Mouse (Mus musculus): ENCODE data around the gene Gm37240.

Gm37240 gene

DNA sequence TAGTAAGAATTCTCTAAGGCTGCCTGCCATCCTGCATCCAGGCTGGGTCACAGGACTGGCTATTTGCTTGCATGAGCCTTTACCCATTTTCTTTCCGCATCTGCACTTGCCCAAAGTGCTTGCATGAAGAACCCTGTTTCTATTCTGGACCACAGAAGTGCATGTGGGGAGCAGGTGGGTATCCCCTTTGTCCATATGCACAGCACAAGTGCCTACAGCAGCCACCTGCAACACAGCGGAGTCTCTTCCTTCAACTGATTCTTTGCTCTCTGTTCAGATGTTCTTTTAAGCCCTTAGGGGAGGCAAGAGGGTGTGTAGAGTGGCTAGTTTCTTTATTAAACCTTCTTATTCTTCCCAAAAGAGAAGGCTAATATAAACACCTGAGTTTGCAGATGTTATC is 1133.5 kb downstream of the Gm37240 start:
- DNase-seq (ENCODE audit: low spot score) = no peak

DNA sequence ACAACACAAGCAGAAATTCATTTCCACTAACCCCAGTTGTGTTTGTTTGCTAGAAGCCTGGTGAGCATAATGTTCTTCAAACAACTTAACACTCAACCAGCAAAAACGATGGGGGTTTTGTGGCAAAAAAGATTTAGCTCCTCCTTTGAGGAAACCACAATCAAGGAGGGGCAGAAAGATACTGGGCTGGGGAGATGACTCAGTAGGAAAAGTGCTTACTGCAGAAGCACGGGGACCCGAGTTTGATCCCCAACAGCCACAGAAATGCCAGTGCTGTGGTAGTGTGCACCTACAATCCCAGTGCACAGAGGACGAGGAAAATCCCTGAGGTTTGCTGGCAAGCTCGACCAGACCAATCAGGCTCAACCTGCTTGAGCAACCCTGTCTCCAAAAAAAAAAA is 1138.1 kb downstream of the Gm37240 start:
- no peak for DNase-seq (ENCODE audit: low spot score)

DNA sequence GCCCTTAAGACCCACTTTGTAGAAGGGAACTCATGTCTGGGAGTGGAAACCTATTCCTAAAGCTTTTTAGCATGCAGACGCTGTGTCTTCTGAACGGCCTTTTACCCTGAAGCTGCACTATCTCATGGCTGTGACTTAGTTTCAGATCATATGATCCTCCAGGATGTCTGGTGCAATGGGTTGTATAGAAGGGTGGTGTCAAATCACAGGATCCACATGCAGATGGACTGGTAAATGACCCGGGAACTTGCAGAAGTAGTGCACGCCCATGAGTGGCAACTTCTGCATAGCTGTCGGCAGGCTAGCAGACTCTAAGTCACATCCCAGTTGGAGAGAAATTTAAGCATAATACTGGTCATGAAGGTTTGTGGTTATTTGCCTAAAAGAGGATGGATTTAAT is 1139.2 kb downstream of the Gm37240 start:
- DNase-seq (ENCODE audit: low spot score) = no peak

- DNase-seq (ENCODE audit: low spot score) = peak; percentile 24
Observed at GRCm38 (mm10) chr3:84745537-84746189, 1141.7 kb downstream of the Gm37240 start.

DNA sequence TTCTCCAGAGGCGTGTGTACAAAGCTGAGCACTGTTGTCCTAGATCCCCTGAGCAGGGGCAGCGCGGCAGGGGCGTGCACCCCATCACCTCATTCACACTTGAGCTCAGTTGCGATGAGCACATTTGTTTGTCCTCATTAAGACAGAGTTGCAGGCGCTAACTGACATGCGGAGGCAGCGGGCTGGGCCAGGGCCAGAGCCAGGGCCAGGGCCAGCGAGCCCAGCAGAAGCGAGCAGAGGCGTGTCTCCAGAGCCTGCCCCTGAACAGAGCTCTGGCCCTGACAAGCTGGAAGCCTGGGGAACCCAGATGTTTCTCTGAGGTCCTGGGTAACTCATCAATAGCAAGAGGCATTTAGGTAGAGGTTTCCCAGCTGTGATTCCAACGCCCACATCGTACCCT is 1142.6 kb downstream of the Gm37240 start:
- DNase-seq (ENCODE audit: low spot score) = peak; percentile 16

GRCm38 (mm10) chr3:84740050-84740596 is 1147.2 kb downstream of the Gm37240 start:
- DNase-seq (ENCODE audit: low spot score) = no peak

DNA sequence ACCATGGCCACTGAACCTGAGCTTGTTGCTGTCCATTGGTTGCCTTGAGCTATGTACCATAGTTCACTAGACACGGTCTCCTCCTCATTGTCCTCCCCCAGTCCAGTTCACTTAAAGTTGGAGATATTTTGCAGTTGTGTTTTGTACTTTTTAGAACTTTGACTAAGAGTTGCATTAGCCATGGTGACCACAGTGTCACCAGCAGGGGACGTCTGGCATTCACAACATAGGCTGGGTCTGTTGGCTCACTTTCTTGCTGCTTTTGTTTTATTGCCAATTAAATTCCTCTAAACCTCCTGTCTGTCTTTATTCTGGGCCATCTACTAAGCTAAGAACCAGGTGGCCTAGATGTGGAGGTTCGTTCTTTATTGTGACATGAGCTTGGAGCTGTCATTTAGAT is 1150.2 kb downstream of the Gm37240 start:
- DNase-seq (ENCODE audit: low spot score) = no peak

DNA sequence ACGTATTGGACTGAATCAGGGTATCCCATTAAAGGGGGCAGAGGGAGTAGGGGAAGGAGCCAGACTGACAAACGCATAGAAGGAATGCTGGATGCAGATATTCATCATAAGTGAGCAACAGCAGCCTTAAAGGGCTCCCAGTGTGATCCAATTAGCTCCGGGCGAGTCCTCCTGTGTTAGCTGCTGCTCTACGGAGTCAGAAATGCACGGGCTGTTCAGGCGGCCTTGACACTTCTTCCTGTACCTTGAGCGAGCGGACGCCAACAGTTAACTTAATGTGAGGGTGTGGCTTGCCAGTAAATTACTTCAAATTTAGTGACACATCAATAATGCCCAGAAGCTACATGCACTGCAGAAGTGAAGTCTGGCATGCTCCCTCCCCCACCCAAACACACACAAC is 1151.6 kb downstream of the Gm37240 start:
- DNase-seq (ENCODE audit: low spot score) = no peak

- no peak for DNase-seq (ENCODE audit: low spot score)
Observed at GRCm38 (mm10) chr3:84732516-84732915, 1154.8 kb downstream of the Gm37240 start.

GRCm38 (mm10) chr3:84732016-84732502 is 1155.3 kb downstream of the Gm37240 start:
- no peak for DNase-seq (ENCODE audit: low spot score)

GRCm38 (mm10) chr3:84731403-84732015 is 1155.8 kb downstream of the Gm37240 start:
- DNase-seq (ENCODE audit: low spot score) = no peak

- DNase-seq (ENCODE audit: low spot score) = no peak
Observed at GRCm38 (mm10) chr3:84731003-84731402, 1156.3 kb downstream of the Gm37240 start.

- no peak for DNase-seq (ENCODE audit: low spot score)
Observed at GRCm38 (mm10) chr3:84729806-84730205, 1157.5 kb downstream of the Gm37240 start.

- no peak for DNase-seq (ENCODE audit: low spot score)
Observed at GRCm38 (mm10) chr3:84723996-84724395, 1163.3 kb downstream of the Gm37240 start.

DNA sequence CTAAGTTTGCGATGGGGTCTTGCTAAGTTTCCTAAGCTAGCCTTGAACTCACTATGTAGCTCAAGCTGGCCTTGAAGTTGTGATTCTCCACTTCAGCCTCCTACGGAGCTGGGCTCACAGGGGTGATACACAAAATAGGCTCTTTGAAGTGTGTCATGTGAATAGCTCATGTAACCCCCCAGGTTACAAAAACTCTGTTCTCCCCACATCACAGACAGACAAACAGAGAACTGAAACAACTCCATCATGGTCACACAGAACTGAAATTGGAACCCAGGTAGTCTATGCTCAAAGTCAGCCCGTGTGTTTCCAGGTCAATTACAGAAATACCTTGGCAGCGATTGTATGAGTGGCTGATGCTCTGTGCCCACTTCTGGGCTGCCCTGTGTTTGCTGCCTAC is 1164.6 kb downstream of the Gm37240 start:
- no peak for DNase-seq (ENCODE audit: low spot score)

DNA sequence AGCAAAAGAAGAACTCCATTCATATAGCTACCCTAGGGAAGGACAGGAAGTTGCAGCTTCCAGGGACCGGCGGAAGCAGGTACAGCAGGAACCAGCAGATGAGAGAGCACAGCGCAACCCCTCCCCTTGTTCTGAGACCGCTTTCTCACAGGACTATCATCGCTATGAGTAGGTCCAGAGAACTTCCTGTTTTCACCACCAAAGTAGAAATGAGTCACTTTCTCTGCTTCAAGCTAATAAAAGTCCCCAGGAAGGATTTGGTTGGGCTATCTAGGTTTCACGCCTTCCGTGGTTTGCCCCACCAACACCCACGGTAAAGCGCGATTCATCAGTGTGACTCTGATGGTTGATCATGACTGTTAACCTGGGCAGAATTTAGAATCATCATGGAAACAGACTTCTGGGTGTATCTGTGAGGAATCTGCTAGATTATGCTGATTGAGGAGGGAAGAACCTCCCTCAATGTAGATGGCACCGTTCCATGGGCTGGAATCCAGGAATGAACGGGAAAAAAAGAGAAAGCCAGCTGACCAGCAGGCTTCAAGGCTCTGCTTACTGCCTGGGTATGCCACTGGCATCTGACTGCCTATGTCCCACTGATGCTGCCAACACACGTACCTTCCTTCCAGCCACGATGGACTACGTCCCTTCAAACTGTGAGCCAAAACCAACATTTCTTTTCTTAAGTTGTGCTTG is 1172.1 kb downstream of the Gm37240 start:
- no peak for DNase-seq (ENCODE audit: low spot score)

DNA sequence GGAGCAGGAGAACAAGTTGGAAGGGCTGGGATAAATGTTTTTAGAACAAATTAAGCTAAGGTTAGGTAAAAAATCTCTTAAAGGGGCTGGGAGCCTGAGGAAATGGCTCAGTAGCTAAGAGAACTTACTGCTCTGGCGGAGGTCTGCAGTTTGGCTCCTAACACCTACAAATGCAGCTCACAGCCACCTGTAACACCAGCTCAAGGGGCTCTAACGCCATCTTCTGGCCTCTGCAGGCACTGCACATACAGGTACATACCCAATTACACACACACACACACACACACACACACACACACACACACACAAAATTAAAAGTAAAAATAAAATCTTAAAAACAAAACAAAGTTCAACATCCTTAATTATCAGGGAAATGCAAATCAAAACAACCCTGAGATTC is 1174.4 kb downstream of the Gm37240 start:
- DNase-seq (ENCODE audit: low spot score) = no peak

DNA sequence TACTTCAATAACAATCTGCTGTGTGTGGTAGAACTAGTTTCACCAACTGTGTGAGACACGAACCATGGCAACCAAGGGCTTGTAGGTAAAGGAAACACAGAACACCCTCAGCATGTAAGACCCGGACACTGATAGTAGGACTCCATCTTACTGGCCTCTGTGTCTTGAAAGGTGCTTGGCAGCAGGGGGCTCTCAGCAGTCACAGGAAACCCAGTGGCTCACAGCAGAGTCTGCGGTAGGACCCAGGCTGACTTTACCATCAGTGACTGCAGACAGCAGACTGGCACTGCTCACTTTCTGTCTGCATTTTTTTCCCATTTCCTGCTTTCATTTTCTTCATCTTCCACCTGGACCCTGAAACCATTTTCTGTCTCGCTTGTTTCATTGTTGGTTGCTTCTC is 1176.6 kb downstream of the Gm37240 start:
- no peak for DNase-seq (ENCODE audit: low spot score)

DNA sequence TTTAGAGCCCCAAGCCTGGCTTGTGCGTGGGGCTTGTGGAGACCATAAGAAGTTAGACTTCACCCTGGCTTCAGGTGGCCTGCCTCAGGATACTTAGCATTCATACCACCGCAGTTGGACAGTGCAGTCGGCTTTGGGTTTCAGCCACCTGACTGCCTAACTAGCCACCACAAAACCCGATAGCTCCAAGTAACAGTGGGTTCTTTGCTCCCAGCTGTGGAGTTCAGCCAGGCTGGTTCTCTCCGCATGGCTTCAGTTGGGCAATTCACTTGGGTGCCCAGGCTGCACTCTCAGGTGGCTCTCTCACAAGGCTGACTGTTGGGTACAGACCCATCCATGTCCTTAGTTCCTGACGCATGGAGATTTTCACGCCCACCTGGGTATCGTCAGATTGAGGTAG is 1177.4 kb downstream of the Gm37240 start:
- DNase-seq (ENCODE audit: low spot score) = no peak

GRCm38 (mm10) chr3:84709100-84709499 is 1178.2 kb downstream of the Gm37240 start:
- no peak for DNase-seq (ENCODE audit: low spot score)

DNA sequence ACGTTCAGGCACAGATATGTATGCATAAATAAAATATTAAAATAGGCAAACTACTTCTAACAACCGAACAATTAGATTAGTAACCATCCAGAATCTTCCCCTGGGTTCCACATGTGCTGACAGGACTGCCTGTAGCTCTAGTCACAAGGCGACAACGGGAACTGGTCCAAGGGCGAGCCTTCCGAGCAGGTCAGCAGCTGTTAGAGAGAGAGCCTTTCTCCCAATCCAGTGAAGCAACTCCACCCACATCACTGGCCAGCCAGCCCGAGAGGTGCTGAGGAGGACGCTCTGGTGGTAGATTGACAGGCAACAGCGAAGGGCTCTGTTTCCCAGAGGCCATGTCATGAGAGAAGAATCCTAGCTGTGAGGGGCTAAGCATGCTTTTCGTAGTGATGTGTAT is 1178.8 kb downstream of the Gm37240 start:
- DNase-seq (ENCODE audit: low spot score) = no peak

GRCm38 (mm10) chr3:84705224-84705623 is 1182.1 kb downstream of the Gm37240 start:
- no peak for DNase-seq (ENCODE audit: low spot score)

Measured in testis, postnatal 14 days (tissue).